Mouse (Mus musculus): ENCODE results near the gene Krt90.

The Krt90 gene

DNA sequence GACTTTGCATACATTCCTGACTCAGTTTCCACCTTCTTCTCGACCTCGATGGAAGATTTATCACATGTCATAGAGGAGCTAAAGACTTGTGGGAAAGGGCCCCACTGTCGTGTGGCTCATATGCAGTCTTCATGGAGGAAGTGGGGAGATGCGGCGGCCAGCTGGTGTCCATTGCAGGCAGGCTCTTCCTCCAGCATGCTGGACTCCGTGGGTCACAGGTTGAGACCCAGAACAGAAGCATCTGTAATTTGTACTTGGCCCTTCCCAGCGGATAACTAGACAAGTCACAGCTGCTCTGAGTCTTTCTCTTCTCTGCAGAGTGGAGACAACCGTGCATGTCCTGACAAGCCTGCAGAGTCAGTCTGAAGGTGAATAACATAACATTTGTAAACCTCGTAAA, 54.5 kb downstream of the Krt90 start:
- no peak for DNase-seq

DNA sequence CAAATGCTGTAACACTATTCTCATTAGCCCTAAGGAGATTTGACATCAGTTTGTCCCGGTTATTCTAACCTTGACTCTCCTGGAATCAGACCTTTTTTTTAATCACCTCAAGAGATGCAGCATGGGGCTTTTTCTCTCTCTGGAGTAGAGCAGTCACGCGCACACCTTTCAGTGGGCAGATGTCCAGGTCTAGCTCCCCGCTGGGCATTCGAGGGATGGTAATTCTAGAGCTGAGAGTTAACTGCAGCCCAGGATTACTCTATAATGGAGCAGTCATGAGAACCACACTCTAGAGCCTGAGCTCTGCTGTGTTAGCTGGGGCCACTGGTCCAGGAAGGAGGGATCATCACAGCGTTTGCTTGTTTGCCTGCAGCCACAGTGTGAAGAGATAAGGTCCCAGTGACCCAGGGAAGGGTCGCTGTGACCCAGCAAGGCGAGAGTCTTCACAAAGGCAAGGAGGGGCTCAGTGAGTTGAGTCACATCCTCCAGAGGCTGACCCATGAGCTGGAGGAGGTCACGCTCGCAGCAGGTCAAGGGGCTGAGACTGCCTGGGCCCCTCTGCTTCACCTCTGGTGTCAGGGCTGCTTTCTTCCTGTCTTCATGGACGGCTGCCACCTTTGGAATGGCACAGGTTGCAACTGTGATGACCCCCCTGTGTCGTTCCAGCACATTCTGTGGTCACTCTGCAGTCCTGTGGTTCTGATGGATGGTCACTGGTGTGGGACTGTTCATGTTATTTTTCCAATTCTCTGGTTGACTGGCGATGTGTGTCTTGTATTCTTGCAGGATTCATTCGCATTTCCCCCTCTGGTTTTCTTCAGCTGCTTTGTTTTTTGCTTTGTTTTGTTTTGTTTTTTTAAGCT, 55.6 kb downstream of the Krt90 start:
- no peak for DNase-seq
